Mouse (Mus musculus) brain, embryonic 14.5 days (tissue): Measurements from ENCODE around the gene Commd3.

Source experiments
- CTCF ChIP-seq: fragments of 200-500 bp; IDR thresholded peaks from 2 replicates; pipeline ENCODE4 v1.5.1; 2012; ENCODE audit warnings: inconsistent platforms, mild to moderate bottlenecking, moderate library complexity, borderline replicate concordance; ENCODE audit not compliant: insufficient read depth, insufficient read length; ENCODE audit errors: extremely low read depth
- POLR2A ChIP-seq: fragments of 200-500 bp; IDR thresholded peaks from 2 replicates; pipeline ENCODE4 v1.6.1; 2012; ENCODE audit warnings: mild to moderate bottlenecking, inconsistent platforms, borderline replicate concordance; ENCODE audit not compliant: poor library complexity, insufficient read depth, insufficient read length, severe bottlenecking; ENCODE audit errors: extremely low read depth

DNA sequence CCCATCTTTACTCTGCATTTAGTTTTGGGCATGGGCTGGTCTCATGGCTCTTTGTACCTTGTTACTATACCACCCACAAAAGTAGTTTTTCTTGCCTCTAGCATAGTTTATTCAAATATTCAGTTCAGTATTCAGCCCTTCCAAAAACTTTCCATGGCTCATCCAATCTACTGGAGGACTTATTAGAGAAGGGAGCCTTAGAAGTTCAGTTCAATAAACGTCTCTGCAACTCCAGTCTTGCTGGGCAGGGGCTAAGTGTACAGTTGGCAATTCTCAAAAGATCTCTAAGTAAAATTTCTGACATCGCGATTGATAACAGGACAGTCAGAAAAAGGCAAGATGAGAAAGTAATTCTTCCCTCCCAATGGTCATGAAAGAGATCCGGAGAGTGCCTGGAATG, 8.3 kb downstream of the Commd3 start:
- TF ChIP-seq CTCF (no peak), POLR2A (no peak)
